Mouse (Mus musculus): Measurements from ENCODE around the gene Lrrk1. TPM values are rescaled to one million over a fixed set of nuclear protein-coding genes. Genes with fewer than 3 reads are reported as not detected.

Gene Lrrk1
- polyA plus RNA-seq, 1 experiment from 2014 or later = 26.0 TPM

GRCm38 (mm10) chr7:66333906-66334500, 54.1 kb downstream of the Lrrk1 start:
- H3K9ac ChIP-seq = no peak overlapping the region
- no peak overlapping the region for H3K4me3 ChIP-seq
- 86% methylated on average over 4 of the region's 4 CpGs for WGBS
- H3K36me3 ChIP-seq = peaks cover 26% of the 10 kb centered on the region
- no peak overlapping the region for H3K4me2 ChIP-seq
- H3K27me3 ChIP-seq = no peaks in the 10 kb centered on the region
- no peak overlapping the region for H3K27ac ChIP-seq
- no peaks in the 10 kb centered on the region for H3K4me1 ChIP-seq
- H3K9me3 ChIP-seq = no peaks in the 10 kb centered on the region
- no peak for ATAC-seq (ENCODE audit: borderline replicate concordance, extremely low read depth, low FRiP score, low TSS enrichment)

GRCm38 (mm10) chr7:66332340-66332739, 55.8 kb downstream of the Lrrk1 start:
- no peak overlapping the region for H3K4me2 ChIP-seq
- H3K27ac ChIP-seq = no peak overlapping the region
- H3K4me1 ChIP-seq = no peaks in the 10 kb centered on the region
- H3K9me3 ChIP-seq = no peaks in the 10 kb centered on the region
- WGBS = 86% methylated on average over 8 of the region's 8 CpGs
- no peak overlapping the region for H3K4me3 ChIP-seq
- no peaks in the 10 kb centered on the region for H3K27me3 ChIP-seq
- H3K9ac ChIP-seq = no peak overlapping the region
- H3K36me3 ChIP-seq = peaks cover 29% of the 10 kb centered on the region
- no peak for ATAC-seq (ENCODE audit: borderline replicate concordance, extremely low read depth, low FRiP score, low TSS enrichment)

GRCm38 (mm10) chr7:66330610-66331009, 57.5 kb downstream of the Lrrk1 start:
- 77% methylated on average over 9 of the region's 9 CpGs for WGBS
- Histone ChIP-seq H3K9ac (no peak overlapping the region), H3K27ac (no peak overlapping the region), H3K4me1 (peaks cover 2% of the 10 kb centered on the region), H3K36me3 (peaks cover 32% of the 10 kb centered on the region), H3K9me3 (no peaks in the 10 kb centered on the region), H3K4me3 (no peak overlapping the region), H3K27me3 (no peaks in the 10 kb centered on the region), H3K4me2 (no peak overlapping the region)
- no peak for ATAC-seq (ENCODE audit: borderline replicate concordance, extremely low read depth, low FRiP score, low TSS enrichment)

GRCm38 (mm10) chr7:66327516-66327915, 60.6 kb downstream of the Lrrk1 start:
- peaks cover 6% of the 10 kb centered on the region for H3K4me1 ChIP-seq
- H3K9me3 ChIP-seq = no peaks in the 10 kb centered on the region
- H3K4me2 ChIP-seq = no peak overlapping the region
- H3K27me3 ChIP-seq = no peaks in the 10 kb centered on the region
- ATAC-seq (ENCODE audit: borderline replicate concordance, extremely low read depth, low FRiP score, low TSS enrichment) = no peak
- no peak overlapping the region for H3K4me3 ChIP-seq
- H3K36me3 ChIP-seq = peaks cover 11% of the 10 kb centered on the region
- 94% methylated on average over 2 of the region's 2 CpGs for WGBS
- H3K9ac ChIP-seq = no peak overlapping the region
- no peak overlapping the region for H3K27ac ChIP-seq

GRCm38 (mm10) chr7:66325419-66326053, 62.6 kb downstream of the Lrrk1 start:
- WGBS = 50% methylated on average over 3 of the region's 3 CpGs
- Histone ChIP-seq H3K27ac (peak overlapping the region; percentile 3; the same call in 1 of the 2 replicates), H3K9ac (no peak overlapping the region), H3K4me3 (no peak overlapping the region), H3K27me3 (no peaks in the 10 kb centered on the region), H3K4me1 (peaks cover 11% of the 10 kb centered on the region), H3K9me3 (no peaks in the 10 kb centered on the region), H3K4me2 (no peak overlapping the region), H3K36me3 (peaks cover 5% of the 10 kb centered on the region; the same call in 1 of the 2 replicates)
- peak; percentile 42; the same call in 1 of the 2 replicates for ATAC-seq (ENCODE audit: borderline replicate concordance, extremely low read depth, low FRiP score, low TSS enrichment)

GRCm38 (mm10) chr7:66323252-66324015, 64.7 kb downstream of the Lrrk1 start:
- Histone ChIP-seq H3K9ac (no peak overlapping the region), H3K4me2 (no peak overlapping the region), H3K27ac (no peak overlapping the region), H3K4me1 (peaks cover 11% of the 10 kb centered on the region), H3K4me3 (no peak overlapping the region), H3K36me3 (peaks cover 3% of the 10 kb centered on the region; the same call in 1 of the 2 replicates), H3K9me3 (no peaks in the 10 kb centered on the region), H3K27me3 (no peaks in the 10 kb centered on the region)
- 68% methylated on average over 9 of the region's 9 CpGs for WGBS
- ATAC-seq (ENCODE audit: borderline replicate concordance, extremely low read depth, low FRiP score, low TSS enrichment) = no peak

- H3K27me3 ChIP-seq = no peaks in the 10 kb centered on the region
- ATAC-seq (ENCODE audit: borderline replicate concordance, extremely low read depth, low FRiP score, low TSS enrichment) = no peak
- H3K4me1 ChIP-seq = peaks cover 11% of the 10 kb centered on the region
- H3K4me2 ChIP-seq = no peak overlapping the region
- 53% methylated on average over 5 of the region's 5 CpGs for WGBS
- H3K9ac ChIP-seq = no peak overlapping the region
- H3K9me3 ChIP-seq = no peaks in the 10 kb centered on the region
- H3K27ac ChIP-seq = no peak overlapping the region
- no peak overlapping the region for H3K4me3 ChIP-seq
- H3K36me3 ChIP-seq = peaks cover 5% of the 10 kb centered on the region; the same call in 1 of the 2 replicates
Observed at GRCm38 (mm10) chr7:66320996-66321395, 67.2 kb downstream of the Lrrk1 start.

- Histone ChIP-seq H3K4me1 (peaks cover 5% of the 10 kb centered on the region; the same call in 1 of the 2 replicates), H3K27ac (no peak overlapping the region), H3K4me3 (no peak overlapping the region), H3K9me3 (no peaks in the 10 kb centered on the region), H3K9ac (no peak overlapping the region), H3K4me2 (no peak overlapping the region), H3K27me3 (no peaks in the 10 kb centered on the region), H3K36me3 (peaks cover 5% of the 10 kb centered on the region; the same call in 1 of the 2 replicates)
- ATAC-seq (ENCODE audit: borderline replicate concordance, extremely low read depth, low FRiP score, low TSS enrichment) = no peak
- 71% methylated on average over 6 of the region's 6 CpGs for WGBS
Observed at GRCm38 (mm10) chr7:66318147-66318546, 70.0 kb downstream of the Lrrk1 start.

GRCm38 (mm10) chr7:66310670-66311656, 77.2 kb downstream of the Lrrk1 start:
- 47% methylated on average over 26 of the region's 26 CpGs for WGBS
- peaks cover 5% of the 10 kb centered on the region for H3K36me3 ChIP-seq
- no peaks in the 10 kb centered on the region for H3K27me3 ChIP-seq
- H3K9me3 ChIP-seq = no peaks in the 10 kb centered on the region
- H3K4me1 ChIP-seq = peaks cover 47% of the 10 kb centered on the region
- H3K4me2 ChIP-seq = peak overlapping the region; percentile 1; the same call in 1 of the 2 replicates
- no peak overlapping the region for H3K4me3 ChIP-seq
- ATAC-seq (ENCODE audit: borderline replicate concordance, extremely low read depth, low FRiP score, low TSS enrichment) = peak; percentile 88
- H3K9ac ChIP-seq = no peak overlapping the region
- H3K27ac ChIP-seq = peak overlapping the region; percentile 72

GRCm38 (mm10) chr7:66309950-66310669, 78.0 kb downstream of the Lrrk1 start:
- Histone ChIP-seq H3K4me3 (no peak overlapping the region), H3K27ac (peak overlapping the region; percentile 72), H3K9me3 (no peaks in the 10 kb centered on the region), H3K4me2 (no peak overlapping the region), H3K4me1 (peaks cover 55% of the 10 kb centered on the region), H3K27me3 (no peaks in the 10 kb centered on the region), H3K9ac (no peak overlapping the region), H3K36me3 (peaks cover 5% of the 10 kb centered on the region)
- 30% methylated on average over 7 of the region's 7 CpGs for WGBS
- no peak for ATAC-seq (ENCODE audit: borderline replicate concordance, extremely low read depth, low FRiP score, low TSS enrichment)
